Mouse (Mus musculus): Measurements from ENCODE around the gene Gbe1. TPM values are rescaled to one million over a fixed set of nuclear protein-coding genes. Genes with fewer than 3 reads are reported as not detected.

Gbe1 gene
- polyA plus RNA-seq, 1 experiment from 2014 or later = 22.6 TPM

DNA sequence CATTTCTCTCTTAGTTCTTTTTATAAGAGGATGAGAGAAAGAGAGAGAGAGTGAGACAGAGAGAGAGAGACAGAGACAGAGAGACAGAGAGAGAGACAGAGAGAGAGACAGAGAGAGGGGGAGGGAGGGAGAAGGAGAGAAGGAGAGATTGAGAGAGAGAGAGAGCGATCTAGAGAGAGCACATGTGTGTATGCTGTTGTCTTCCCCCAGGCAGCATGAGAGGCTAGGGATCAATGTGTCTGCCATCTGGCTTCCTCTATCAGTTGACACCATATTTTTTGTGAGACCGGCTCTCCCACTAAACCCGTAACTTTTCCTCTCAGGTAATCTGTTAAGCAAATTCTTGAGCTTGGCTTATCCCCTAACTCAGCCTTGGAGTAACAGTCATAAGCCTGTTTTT lies 304.4 kb downstream of the Gbe1 start:
- Histone ChIP-seq H3K36me3 (replicated peaks) (no peaks in the 10 kb centered on the region), H3K4me3 (replicated peaks) (no peak overlapping the region), H3K9ac (no peak overlapping the region), H3K9me3 (no peaks in the 10 kb centered on the region), H3K27me3 (no peaks in the 10 kb centered on the region), H3K4me1 (no peaks in the 10 kb centered on the region), H3K4me2 (no peak overlapping the region), H3K27ac (no peak overlapping the region)
- 95% methylated on average over 3 of the region's 3 CpGs for WGBS
- no peak for ATAC-seq (ENCODE audit: low FRiP score)
